Mouse (Mus musculus): ENCODE measurements around the gene Lpar6. TPM values are rescaled to one million over a fixed set of nuclear protein-coding genes. Genes with fewer than 3 reads are reported as not detected.

Lpar6 gene
- polyA plus RNA-seq, 1 experiment from 2014 or later, result 8.8 TPM

- no peak; the same call in 1 of the 2 replicates for ATAC-seq (replicated peaks; ENCODE audit: insufficient number of reproducible peaks, insufficient read depth, low FRiP score, low read depth)
- WGBS, result 55% methylated on average over 3 of the region's 3 CpGs
- no peak overlapping the region for H3K9ac ChIP-seq
These were observed 17.8 kb downstream of the Lpar6 start for GRCm38 (mm10) chr14:73255426-73255970.

GRCm38 (mm10) chr14:73257348-73257747 lies 19.7 kb downstream of the Lpar6 start:
- ATAC-seq (replicated peaks; ENCODE audit: insufficient number of reproducible peaks, insufficient read depth, low FRiP score, low read depth), result no peak
- no peaks in the 10 kb centered on the region for H3K4me1 ChIP-seq (replicated peaks)
- no peaks in the 10 kb centered on the region for H3K9me3 ChIP-seq (replicated peaks)
- no peak overlapping the region for H3K4me2 ChIP-seq
- H3K4me3 ChIP-seq, result no peak overlapping the region
- H3K36me3 ChIP-seq, result peaks cover 2% of the 10 kb centered on the region; the same call in 1 of the 2 replicates
- WGBS, result 62% methylated on average over 7 of the region's 7 CpGs
- no peak overlapping the region for H3K27ac ChIP-seq
- H3K27me3 ChIP-seq, result no peaks in the 10 kb centered on the region
- H3K9ac ChIP-seq, result no peak overlapping the region

More at GRCm38 (mm10) chr14:73255426-73255970, 17.8 kb downstream of the Lpar6 start:
- H3K9me3 ChIP-seq (replicated peaks), result no peaks in the 10 kb centered on the region
- H3K27ac ChIP-seq, result peak overlapping the region; percentile 40; the same call in 1 of the 2 replicates
- H3K4me1 ChIP-seq (replicated peaks), result no peaks in the 10 kb centered on the region
- no peak overlapping the region for H3K4me2 ChIP-seq
- H3K27me3 ChIP-seq, result no peaks in the 10 kb centered on the region
- no peak overlapping the region for H3K4me3 ChIP-seq
- no peaks in the 10 kb centered on the region for H3K36me3 ChIP-seq

GRCm38 (mm10) chr14:73258181-73258580 lies 20.5 kb downstream of the Lpar6 start:
- no peaks in the 10 kb centered on the region for H3K9me3 ChIP-seq (replicated peaks)

GRCm38 (mm10) chr14:73262210-73262609 lies 24.5 kb downstream of the Lpar6 start:
- 91% methylated on average over 9 of the region's 9 CpGs for WGBS
- Histone ChIP-seq H3K9me3 (replicated peaks) (no peaks in the 10 kb centered on the region), H3K9ac (no peak overlapping the region), H3K4me2 (no peak overlapping the region), H3K4me1 (replicated peaks) (no peaks in the 10 kb centered on the region), H3K27me3 (no peaks in the 10 kb centered on the region), H3K27ac (no peak overlapping the region), H3K4me3 (no peak overlapping the region), H3K36me3 (peaks cover 20% of the 10 kb centered on the region)
- no peak for ATAC-seq (replicated peaks; ENCODE audit: insufficient number of reproducible peaks, insufficient read depth, low FRiP score, low read depth)

More at GRCm38 (mm10) chr14:73258181-73258580, 20.5 kb downstream of the Lpar6 start:
- Histone ChIP-seq H3K27me3 (no peaks in the 10 kb centered on the region), H3K36me3 (peaks cover 9% of the 10 kb centered on the region; the same call in 1 of the 2 replicates), H3K9ac (no peak overlapping the region), H3K4me2 (no peak overlapping the region), H3K4me1 (replicated peaks) (no peaks in the 10 kb centered on the region), H3K4me3 (no peak overlapping the region), H3K27ac (no peak overlapping the region)
- no peak for ATAC-seq (replicated peaks; ENCODE audit: insufficient number of reproducible peaks, insufficient read depth, low FRiP score, low read depth)
- 59% methylated on average over 4 of the region's 4 CpGs for WGBS

GRCm38 (mm10) chr14:73266166-73266565 lies 28.5 kb downstream of the Lpar6 start:
- no peak overlapping the region for H3K9ac ChIP-seq
- ATAC-seq (replicated peaks; ENCODE audit: insufficient number of reproducible peaks, insufficient read depth, low FRiP score, low read depth), result no peak
- peaks cover 20% of the 10 kb centered on the region for H3K36me3 ChIP-seq
- no peaks in the 10 kb centered on the region for H3K4me1 ChIP-seq (replicated peaks)
- H3K27ac ChIP-seq, result no peak overlapping the region
- no peak overlapping the region for H3K4me3 ChIP-seq
- H3K9me3 ChIP-seq (replicated peaks), result no peaks in the 10 kb centered on the region
- no peak overlapping the region for H3K4me2 ChIP-seq
- no peaks in the 10 kb centered on the region for H3K27me3 ChIP-seq
- WGBS, result 83% methylated on average over 3 of the region's 3 CpGs

DNA sequence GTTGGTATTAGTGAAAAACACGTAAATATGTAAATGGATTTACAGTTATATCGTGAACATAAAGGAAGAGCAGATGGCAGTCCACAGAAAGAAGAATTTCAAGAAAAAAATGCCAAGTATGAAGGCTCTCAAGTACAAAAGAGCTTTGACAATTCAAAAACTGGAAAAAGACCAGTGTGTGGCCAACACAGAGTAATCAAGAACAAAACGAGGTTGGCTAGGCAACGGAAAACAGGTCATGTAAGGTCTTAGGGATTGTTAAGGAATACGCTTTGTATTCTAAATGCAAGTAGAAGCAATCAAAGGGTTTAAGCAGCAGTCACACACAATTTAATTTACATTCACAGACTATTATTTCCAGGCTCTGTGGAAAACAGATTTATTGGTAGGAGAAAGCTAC lies 34.1 kb downstream of the Lpar6 start:
- Histone ChIP-seq H3K4me2 (no peak overlapping the region), H3K27me3 (no peaks in the 10 kb centered on the region), H3K9ac (no peak overlapping the region), H3K36me3 (no peaks in the 10 kb centered on the region), H3K9me3 (replicated peaks) (no peaks in the 10 kb centered on the region), H3K4me3 (no peak overlapping the region), H3K27ac (no peak overlapping the region), H3K4me1 (replicated peaks) (no peaks in the 10 kb centered on the region)
- ATAC-seq (replicated peaks; ENCODE audit: insufficient number of reproducible peaks, insufficient read depth, low FRiP score, low read depth), result no peak
- 83% methylated on average over 5 of the region's 5 CpGs for WGBS

- H3K9me3 ChIP-seq (replicated peaks), result no peaks in the 10 kb centered on the region
- no peaks in the 10 kb centered on the region for H3K27me3 ChIP-seq
- H3K4me2 ChIP-seq, result no peak overlapping the region
- H3K27ac ChIP-seq, result no peak overlapping the region
- H3K4me1 ChIP-seq (replicated peaks), result no peaks in the 10 kb centered on the region
- ATAC-seq (replicated peaks; ENCODE audit: insufficient number of reproducible peaks, insufficient read depth, low FRiP score, low read depth), result no peak
- H3K4me3 ChIP-seq, result no peak overlapping the region
- WGBS, result 79% methylated on average over 6 of the region's 6 CpGs
- H3K9ac ChIP-seq, result no peak overlapping the region
- no peaks in the 10 kb centered on the region for H3K36me3 ChIP-seq
These were observed 41.4 kb downstream of the Lpar6 start for GRCm38 (mm10) chr14:73279096-73279495.

- H3K9me3 ChIP-seq (replicated peaks), result no peaks in the 10 kb centered on the region
- H3K4me3 ChIP-seq, result no peak overlapping the region
- H3K36me3 ChIP-seq, result no peaks in the 10 kb centered on the region
- no peak overlapping the region for H3K4me2 ChIP-seq
- no peaks in the 10 kb centered on the region for H3K4me1 ChIP-seq (replicated peaks)
- no peaks in the 10 kb centered on the region for H3K27me3 ChIP-seq
- 18% methylated on average over 1 of the region's 1 CpGs for WGBS
- H3K9ac ChIP-seq, result no peak overlapping the region
- no peak overlapping the region for H3K27ac ChIP-seq
- ATAC-seq (replicated peaks; ENCODE audit: insufficient number of reproducible peaks, insufficient read depth, low FRiP score, low read depth), result no peak
These were observed 43.3 kb downstream of the Lpar6 start for GRCm38 (mm10) chr14:73280996-73281395.

GRCm38 (mm10) chr14:73289915-73290314 lies 52.2 kb downstream of the Lpar6 start:
- Histone ChIP-seq H3K9me3 (replicated peaks) (no peaks in the 10 kb centered on the region), H3K27ac (no peak overlapping the region), H3K36me3 (no peaks in the 10 kb centered on the region), H3K9ac (no peak overlapping the region), H3K4me3 (no peak overlapping the region), H3K4me2 (no peak overlapping the region), H3K27me3 (no peaks in the 10 kb centered on the region), H3K4me1 (replicated peaks) (no peaks in the 10 kb centered on the region)
- WGBS, result 88% methylated on average over 2 of the region's 2 CpGs
- no peak for ATAC-seq (replicated peaks; ENCODE audit: insufficient number of reproducible peaks, insufficient read depth, low FRiP score, low read depth)

- Histone ChIP-seq H3K9me3 (replicated peaks) (no peaks in the 10 kb centered on the region), H3K4me3 (no peak overlapping the region), H3K27me3 (no peaks in the 10 kb centered on the region), H3K4me2 (no peak overlapping the region), H3K4me1 (replicated peaks) (0 out of 2 replicates have a peak, but pooled peaks cover 2% of the 10 kb centered on the region), H3K27ac (no peak overlapping the region), H3K36me3 (no peaks in the 10 kb centered on the region), H3K9ac (no peak overlapping the region)
- no peak for ATAC-seq (replicated peaks; ENCODE audit: insufficient number of reproducible peaks, insufficient read depth, low FRiP score, low read depth)
- 71% methylated on average over 1 of the region's 1 CpGs for WGBS
These were observed 54.7 kb downstream of the Lpar6 start for GRCm38 (mm10) chr14:73292434-73292833.

Data from heart, embryonic 15.5 days (tissue).